Mouse (Mus musculus) layer of hippocampus, postnatal 14 days (tissue): Measurements from ENCODE around the gene Adamts17. TPM values are rescaled to one million over a fixed set of nuclear protein-coding genes. Genes with fewer than 3 reads are reported as not detected.
A peak's percentile ranks its signal among the peaks of the same experiment; 100 is the strongest.

Source experiments
- DNase-seq, 2 experiments: peaks; one replicate each; pipeline ENCODE4 v3.0.0; 2021 to 2022; ENCODE audit warnings: low spot score in 2 of 2, mixed read lengths in 1 of 2
- total RNA-seq, 2 experiments: library from RNA; stranded (reverse); gene quantifications; 2 replicates each; pipeline ENCODE4 v1.2.3; 2021

Gene Adamts17
- total RNA-seq, 2 experiments from 2014 or later, result 29.6 to 31.8 TPM

DNA sequence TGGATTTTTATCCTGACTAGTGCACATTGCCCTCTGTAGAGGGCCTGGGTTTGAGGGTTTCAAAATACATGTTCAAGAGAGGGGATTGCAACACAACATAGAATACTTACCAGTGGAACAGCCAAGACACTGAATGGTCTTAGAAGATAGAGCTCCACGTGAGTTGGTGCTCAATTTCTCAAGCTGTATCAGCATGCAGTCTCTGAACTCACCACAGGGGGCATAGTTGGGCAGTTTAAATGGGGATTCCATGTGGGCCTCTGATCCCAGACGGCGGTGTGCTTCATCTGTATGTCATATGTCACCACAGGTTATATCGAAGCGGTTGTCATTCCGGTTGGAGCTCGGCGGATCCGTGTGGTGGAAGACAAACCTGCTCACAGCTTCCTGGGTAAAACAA is 222.2 kb downstream of the Adamts17 start:
- DNase-seq, result peak in 1 of 2 experiments; percentile 39

- DNase-seq, result no peak
Observed at GRCm38 (mm10) chr7:67062571-67062970, 223.0 kb downstream of the Adamts17 start.

DNA sequence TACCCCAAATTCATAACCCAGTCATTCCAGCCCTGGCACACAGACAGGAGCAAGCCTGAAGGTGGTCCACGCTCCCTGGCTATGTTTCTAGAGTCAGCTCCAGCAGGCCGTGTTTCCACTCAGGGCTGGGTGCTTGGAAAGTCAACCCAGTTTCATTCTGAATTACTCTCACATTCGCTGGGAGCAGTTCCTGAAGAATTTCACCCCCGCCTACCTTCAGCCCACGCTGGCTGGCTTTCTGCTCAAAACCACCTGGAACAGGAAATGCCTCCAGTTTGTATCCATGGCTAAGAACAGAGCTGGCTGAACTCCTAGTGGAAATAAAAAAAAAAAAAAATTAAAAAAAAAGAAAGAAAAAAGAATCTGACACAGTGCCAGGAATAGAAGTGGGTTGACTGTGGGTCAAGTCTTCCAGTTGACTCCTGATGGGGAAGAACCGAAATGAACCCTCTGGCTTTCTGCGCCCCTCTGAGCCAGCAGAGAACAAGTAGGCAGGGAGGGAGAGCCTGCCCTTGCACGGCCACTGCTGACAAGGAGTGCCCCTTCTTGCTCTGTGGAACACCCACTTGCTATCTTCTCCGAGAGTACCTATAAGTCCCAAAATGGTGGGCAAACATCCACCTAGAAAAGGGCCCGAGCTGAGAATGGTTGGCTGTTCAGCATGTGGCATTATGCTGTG is 225.2 kb downstream of the Adamts17 start:
- peak in 1 of 2 experiments; percentile 37 for DNase-seq

DNA sequence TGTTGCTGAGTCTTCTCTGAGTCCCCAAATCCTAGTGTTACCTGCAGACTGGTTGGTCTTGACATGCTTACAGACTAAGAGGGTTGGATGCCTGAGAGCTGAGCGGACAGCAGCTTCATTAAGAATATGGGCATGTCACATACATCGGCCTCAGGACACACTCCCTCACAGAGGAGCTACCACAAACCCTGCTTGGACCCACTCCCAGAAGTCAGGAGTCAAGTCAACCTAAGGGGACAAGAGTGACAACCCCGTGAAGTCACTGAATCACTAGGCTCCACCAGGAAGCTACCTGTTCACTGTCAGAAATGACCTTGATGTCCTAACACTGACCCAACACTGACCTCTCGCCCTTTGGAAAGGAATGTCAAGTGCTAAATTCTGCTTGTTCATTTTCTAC is 226.1 kb downstream of the Adamts17 start:
- no peak for DNase-seq

- no peak for DNase-seq
Observed at GRCm38 (mm10) chr7:67072015-67072685, 232.6 kb downstream of the Adamts17 start.

GRCm38 (mm10) chr7:67082751-67083150 is 243.2 kb downstream of the Adamts17 start:
- DNase-seq, result no peak

DNA sequence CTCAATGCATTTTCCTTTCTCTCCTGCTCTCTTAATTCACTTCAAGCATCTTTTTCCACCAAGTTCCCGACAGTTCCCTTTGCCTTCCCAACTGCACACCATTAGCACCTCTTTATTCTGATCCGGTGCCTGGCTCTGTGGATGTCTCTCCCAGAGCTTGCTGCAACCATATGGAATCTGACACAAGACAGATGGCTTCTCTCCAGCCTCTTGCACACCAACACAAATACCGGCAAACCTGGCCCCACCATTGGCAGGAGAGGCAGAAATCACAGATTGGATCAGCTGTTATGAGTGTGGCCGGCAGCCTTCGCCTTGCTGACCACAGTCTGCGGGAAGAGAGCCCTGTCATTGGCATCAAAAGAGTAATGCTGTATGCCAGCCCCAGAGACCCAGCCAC is 248.2 kb downstream of the Adamts17 start:
- DNase-seq, result peak in 1 of 2 experiments; percentile 34

DNA sequence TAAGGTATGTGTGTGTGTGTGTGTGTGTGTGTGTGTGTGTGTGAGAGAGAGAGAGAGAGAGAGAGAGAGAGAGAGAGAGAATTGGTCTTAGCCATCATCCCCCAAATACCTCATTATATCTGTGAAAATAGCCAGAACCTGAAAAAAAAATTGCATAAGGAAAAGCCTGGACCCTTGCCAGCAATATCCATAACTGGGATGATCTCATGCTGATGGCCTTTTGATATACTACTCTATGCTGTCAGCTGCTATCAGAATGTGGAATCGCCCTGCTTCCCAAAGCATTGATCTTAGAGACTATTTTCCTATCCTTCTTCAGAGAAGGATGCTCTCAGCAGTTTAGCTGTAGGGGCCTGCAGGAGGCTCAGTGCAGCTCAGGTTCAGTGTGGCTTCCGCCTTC is 257.6 kb downstream of the Adamts17 start:
- no peak for DNase-seq

- no peak for DNase-seq
Observed at GRCm38 (mm10) chr7:67101418-67101973, 262.0 kb downstream of the Adamts17 start.

GRCm38 (mm10) chr7:67110551-67111159 is 271.1 kb downstream of the Adamts17 start:
- DNase-seq, result no peak

DNA sequence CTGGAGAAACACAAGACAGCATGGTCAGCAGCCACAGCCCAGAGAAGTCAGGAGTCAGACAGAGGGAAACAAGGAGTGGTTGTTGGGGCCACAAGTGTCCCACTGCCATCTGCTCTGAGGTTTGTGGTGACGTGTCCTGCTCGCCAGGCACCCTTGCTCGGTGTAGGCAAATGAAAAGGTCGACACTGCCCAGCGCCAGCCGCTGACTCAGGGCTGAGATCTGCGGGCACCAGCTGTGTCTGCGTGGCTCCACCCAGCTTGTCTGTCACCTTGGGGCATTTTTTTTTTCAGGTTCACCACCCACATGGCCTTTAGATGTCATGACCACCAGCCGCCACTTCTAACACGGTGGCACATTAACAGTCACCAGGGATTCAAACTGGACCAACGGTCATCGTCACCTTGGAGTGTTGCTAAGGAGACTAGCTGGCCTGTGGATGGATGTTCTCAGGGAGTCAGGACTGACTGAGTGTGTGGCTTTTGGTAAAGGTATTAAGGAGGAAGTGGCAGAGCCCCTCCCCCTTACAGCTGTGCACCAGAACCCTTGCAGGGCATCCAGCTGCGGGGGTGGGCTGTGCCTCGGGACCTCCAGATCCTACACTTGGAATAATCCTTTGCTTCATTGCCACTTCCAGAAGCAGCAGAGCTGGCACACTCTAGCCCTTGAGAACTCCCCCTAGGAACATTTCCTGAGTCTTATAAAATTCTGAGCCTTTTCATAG is 273.1 kb downstream of the Adamts17 start:
- no peak for DNase-seq

GRCm38 (mm10) chr7:67114056-67114455 is 274.5 kb downstream of the Adamts17 start:
- no peak for DNase-seq

- no peak for DNase-seq
Observed at GRCm38 (mm10) chr7:67115056-67115455, 275.5 kb downstream of the Adamts17 start.

- DNase-seq, result no peak
Observed at GRCm38 (mm10) chr7:67135140-67135539, 295.6 kb downstream of the Adamts17 start.

GRCm38 (mm10) chr7:67142347-67143015 is 302.9 kb downstream of the Adamts17 start:
- DNase-seq, result no peak

- DNase-seq, result peak in 1 of 2 experiments; percentile 12
Observed at GRCm38 (mm10) chr7:67145748-67146147, 306.2 kb downstream of the Adamts17 start.

DNA sequence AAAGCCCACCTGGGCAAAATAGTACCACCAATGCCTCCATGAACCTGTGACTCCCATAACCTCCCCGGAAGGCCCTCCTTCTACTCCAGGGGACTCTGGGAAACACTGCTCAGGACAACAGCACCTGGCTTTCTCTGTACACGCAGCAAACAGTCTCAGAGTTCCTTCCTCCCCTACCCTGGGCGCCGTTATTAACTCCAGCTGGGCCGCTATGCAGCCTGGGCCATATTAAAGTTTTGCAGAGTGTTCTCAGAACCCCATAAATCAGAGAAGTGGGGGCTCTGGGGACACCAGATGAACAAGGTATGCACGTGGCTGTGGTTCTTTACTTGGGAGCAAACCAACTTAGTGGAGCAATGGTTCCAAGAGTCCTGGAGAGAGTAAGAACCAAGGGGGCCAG is 306.6 kb downstream of the Adamts17 start:
- DNase-seq, result no peak

- DNase-seq, result no peak
Observed at GRCm38 (mm10) chr7:67149707-67150106, 310.2 kb downstream of the Adamts17 start.

- DNase-seq, result no peak
Observed at GRCm38 (mm10) chr7:67152626-67153025, 313.1 kb downstream of the Adamts17 start.

GRCm38 (mm10) chr7:67162135-67162534 is 322.6 kb downstream of the Adamts17 start:
- no peak for DNase-seq

DNA sequence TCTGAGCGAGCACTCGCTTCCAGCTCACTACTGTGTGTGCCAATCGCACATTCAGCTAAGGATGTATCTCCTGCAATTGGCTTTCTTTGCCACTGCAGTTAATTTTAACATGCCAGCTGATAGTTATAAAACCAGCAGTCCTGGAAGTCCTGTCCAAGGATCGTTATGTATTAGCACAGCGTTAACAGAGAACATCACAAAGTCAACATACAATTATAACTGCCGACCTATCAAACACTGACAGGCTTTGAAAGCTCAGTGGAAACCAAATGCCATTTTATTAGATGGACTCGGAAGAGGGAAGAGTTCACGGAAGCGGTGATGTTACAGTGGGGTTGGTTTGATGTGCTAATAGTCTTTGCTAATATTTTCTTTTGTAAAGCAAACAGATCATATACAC is 328.8 kb downstream of the Adamts17 start:
- no peak for DNase-seq
